Mouse (Mus musculus) frontal cortex, postnatal 25 days (tissue): Measurements from ENCODE around the gene Tm4sf4.

Experiments used
- DNase-seq, 2 experiments: peaks; one replicate each; pipeline ENCODE4 v3.0.0; 2022; ENCODE audit warnings: low spot score in 2 of 2

Gene Tm4sf4

DNA sequence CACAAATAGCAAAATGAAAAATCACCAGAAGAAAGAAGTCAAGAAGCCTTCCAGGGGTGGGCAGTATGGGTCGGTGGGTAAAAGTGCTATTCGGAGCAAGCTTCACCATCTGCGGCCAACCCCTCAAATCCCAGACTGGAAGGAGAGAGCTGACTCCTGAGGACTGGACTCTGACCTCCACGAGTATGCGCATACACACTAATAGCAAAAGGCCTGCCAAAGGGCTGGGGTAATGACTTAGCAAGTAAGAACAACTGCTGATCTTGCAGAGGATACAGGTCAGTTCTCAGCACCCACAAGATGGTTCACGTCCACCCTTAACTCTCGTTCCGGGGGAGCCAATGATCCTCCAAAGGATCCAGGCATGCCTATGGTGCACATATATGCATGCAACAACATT lies 49.3 kb downstream of the Tm4sf4 start:
- DNase-seq, result no peak

DNA sequence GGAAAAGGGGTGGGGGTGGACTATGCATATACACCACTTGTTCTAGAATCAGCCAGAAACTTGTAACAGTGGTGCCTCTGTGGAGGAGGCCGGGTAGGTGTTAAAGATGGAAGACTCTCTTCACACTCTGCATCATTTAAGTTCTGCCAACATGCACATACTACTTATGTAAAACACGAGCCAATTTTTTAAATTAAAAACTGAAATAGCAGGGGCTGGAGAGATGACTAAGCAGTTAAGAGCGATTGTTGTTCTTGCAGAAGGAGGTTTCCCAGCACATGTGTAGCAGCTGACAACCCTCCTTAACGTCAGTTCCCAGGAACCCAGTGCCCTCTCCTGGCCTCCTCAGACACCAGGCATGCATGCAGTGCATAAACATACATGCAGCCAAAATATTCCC lies 55.5 kb downstream of the Tm4sf4 start:
- DNase-seq, result no peak

GRCm38 (mm10) chr3:57481981-57482380 lies 56.9 kb downstream of the Tm4sf4 start:
- DNase-seq, result no peak

GRCm38 (mm10) chr3:57486068-57486467 lies 61.0 kb downstream of the Tm4sf4 start:
- no peak for DNase-seq

DNA sequence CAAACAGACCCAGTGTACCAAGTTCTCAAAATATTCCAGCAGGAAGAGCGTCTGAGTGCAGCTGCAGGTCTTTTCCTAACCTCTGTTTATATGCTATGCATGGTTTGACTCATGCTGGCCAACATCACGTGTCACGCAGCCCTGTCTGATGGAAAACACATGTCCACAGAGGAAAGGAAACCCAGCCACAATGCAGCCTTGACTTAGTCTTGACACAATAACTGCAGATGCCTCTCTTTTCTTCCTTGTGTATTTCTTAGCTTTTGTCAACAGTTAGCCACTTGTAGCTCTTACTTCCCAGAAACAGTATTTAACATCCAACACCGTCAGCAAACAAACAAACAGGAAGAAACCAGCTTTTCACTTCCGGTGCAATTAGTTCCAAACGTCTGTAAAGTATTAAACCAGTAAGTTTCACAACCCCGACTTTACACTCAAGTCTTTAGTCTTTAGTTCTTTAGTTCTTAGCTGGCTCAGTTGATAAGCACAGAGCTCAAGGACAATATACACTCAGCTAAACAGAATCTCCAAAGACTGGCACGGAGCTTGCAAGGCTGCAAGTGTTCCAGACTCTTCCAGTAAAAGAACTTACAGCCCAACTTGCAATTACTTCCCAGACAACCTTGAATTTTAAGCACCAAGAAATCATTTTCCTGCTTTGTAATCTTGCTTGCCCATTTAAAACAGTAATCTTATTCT lies 62.5 kb downstream of the Tm4sf4 start:
- DNase-seq, result no peak
